Mouse (Mus musculus) heart, postnatal 0 days (tissue): ENCODE measurements at regions not wholly inside any gene's neighbourhood (a gene's known extent, or its start where the extent isn't known, plus 50 kb on each side); places are given as distances from the start of the nearest gene placed in this dataset.

Source experiments
- ATAC-seq: fragments of 200-750 bp; cut with Nextera tagmentation; 2 replicates; pipeline ENCODE4 v1.8.0; 2017; ENCODE audit warnings: low read depth, moderate number of reproducible peaks, moderate library complexity; ENCODE audit not compliant: insufficient read depth
- DNase-seq: peaks from one replicate; pipeline ENCODE4 v3.0.0-alpha.2; 2016; ENCODE audit warnings: low spot score
- H3K27ac ChIP-seq: fragments of 300-500 bp; sonication (generic); 2 replicates; pipeline ENCODE4 v1.5.1; 2014; ENCODE audit warnings: low read depth, mild to moderate bottlenecking
- H3K27me3 ChIP-seq: fragments of 300-500 bp; sonication (generic); 2 replicates; pipeline ENCODE4 v1.6.1; 2014; ENCODE audit warnings: low read length, mixed read lengths; ENCODE audit not compliant: control insufficient read depth, insufficient read depth
- H3K36me3 ChIP-seq: fragments of 300-500 bp; sonication (generic); replicated peaks from 2 replicates; pipeline ENCODE4 v1.6.1; 2014; ENCODE audit warnings: low read length, mixed read lengths; ENCODE audit not compliant: control insufficient read depth, insufficient read depth
- H3K4me1 ChIP-seq: fragments of 300-500 bp; sonication (generic); 2 replicates; pipeline ENCODE4 v1.6.1; 2014; ENCODE audit warnings: antibody characterized with exemption; ENCODE audit not compliant: control insufficient read depth, insufficient read depth
- H3K4me2 ChIP-seq: fragments of 300-500 bp; sonication (generic); 2 replicates; pipeline ENCODE4 v1.6.1; 2014; ENCODE audit warnings: low read depth, mild to moderate bottlenecking, low read length, moderate library complexity
- H3K4me3 ChIP-seq: fragments of 300-500 bp; sonication (generic); 2 replicates; pipeline ENCODE4 v1.5.1; 2014; ENCODE audit warnings: low read depth, low read length
- H3K9ac ChIP-seq: fragments of 300-500 bp; sonication (generic); replicated peaks from 2 replicates; pipeline ENCODE4 v1.6.1; 2014; ENCODE audit warnings: low read depth, low read length, mixed read lengths
- H3K9me3 ChIP-seq: fragments of 300-500 bp; sonication (generic); replicated peaks from 2 replicates; pipeline ENCODE4 v1.6.1; 2016; ENCODE audit warnings: low read length; ENCODE audit not compliant: control insufficient read depth
- CTCF ChIP-seq: IDR thresholded peaks from 2 replicates; pipeline ENCODE4 v1.5.1; 2016; ENCODE audit warnings: antibody characterized with exemption, control low read depth, low read depth
- EP300 ChIP-seq: IDR thresholded peaks from 2 replicates; pipeline ENCODE4 v1.6.1; 2016; ENCODE audit warnings: antibody characterized with exemption, low read depth
- WGBS: fragments of 180-500 bp; shearing (Covaris S2); extraction: QIAGEN DNeasy Blood & Tissue Kit; methylation state at CpG from one replicate; pipeline ENCODE4 v1.1.7; 2014; 5-methylcytosine and 5-hydroxymethylcytosine counted together

- no peaks in the 10 kb centered on the region for H3K9me3 ChIP-seq
- no peak for DNase-seq
- ATAC-seq: no peak
- H3K9ac ChIP-seq: no peak overlapping the region
- WGBS: 85% methylated on average over 9 of the region's 9 CpGs
- no peaks in the 10 kb centered on the region for H3K36me3 ChIP-seq
- no peak overlapping the region for H3K27ac ChIP-seq
- H3K4me2 ChIP-seq: no peak overlapping the region
- H3K4me3 ChIP-seq: no peak overlapping the region
- H3K27me3 ChIP-seq: no peaks in the 10 kb centered on the region
- TF ChIP-seq EP300 (no peak), CTCF (no peak)
- no peaks in the 10 kb centered on the region for H3K4me1 ChIP-seq
Observed at GRCm38 (mm10) chr19:54099292-54099691, 55.3 kb downstream of the Adra2a start.

GRCm38 (mm10) chr19:54099769-54100168 is 55.8 kb downstream of the Adra2a start:
- 65% methylated on average over 6 of the region's 6 CpGs for WGBS
- Histone ChIP-seq H3K4me1 (no peaks in the 10 kb centered on the region), H3K27ac (no peak overlapping the region), H3K4me2 (no peak overlapping the region), H3K9ac (no peak overlapping the region), H3K27me3 (no peaks in the 10 kb centered on the region), H3K36me3 (no peaks in the 10 kb centered on the region), H3K9me3 (no peaks in the 10 kb centered on the region), H3K4me3 (no peak overlapping the region)
- ATAC-seq: no peak
- TF ChIP-seq CTCF (no peak), EP300 (no peak)
- no peak for DNase-seq

GRCm38 (mm10) chr19:54106571-54106970 is 62.6 kb downstream of the Adra2a start:
- Histone ChIP-seq H3K9me3 (no peaks in the 10 kb centered on the region), H3K4me3 (no peak overlapping the region), H3K27me3 (0 out of 2 replicates have a peak, but pooled peaks cover 6% of the 10 kb centered on the region), H3K27ac (no peak overlapping the region), H3K4me1 (no peaks in the 10 kb centered on the region), H3K9ac (no peak overlapping the region), H3K36me3 (no peaks in the 10 kb centered on the region), H3K4me2 (no peak overlapping the region)
- ATAC-seq (no peak), DNase-seq (no peak)
- 56% methylated on average over 3 of the region's 3 CpGs for WGBS
- no peak for TF ChIP-seq EP300
- no peak for TF ChIP-seq CTCF

GRCm38 (mm10) chr19:54107103-54107821 is 63.3 kb downstream of the Adra2a start:
- no peaks in the 10 kb centered on the region for H3K36me3 ChIP-seq
- no peak overlapping the region for H3K9ac ChIP-seq
- H3K4me2 ChIP-seq: no peak overlapping the region
- no peak overlapping the region for H3K4me3 ChIP-seq
- TF ChIP-seq EP300: no peak
- no peak for TF ChIP-seq CTCF
- no peaks in the 10 kb centered on the region for H3K4me1 ChIP-seq
- H3K27ac ChIP-seq: no peak overlapping the region
- no peaks in the 10 kb centered on the region for H3K9me3 ChIP-seq
- 0 out of 2 replicates have a peak, but pooled peaks cover 6% of the 10 kb centered on the region for H3K27me3 ChIP-seq
- ATAC-seq (peak; percentile 24), DNase-seq (no peak)
- WGBS: 58% methylated on average over 13 of the region's 13 CpGs

DNA sequence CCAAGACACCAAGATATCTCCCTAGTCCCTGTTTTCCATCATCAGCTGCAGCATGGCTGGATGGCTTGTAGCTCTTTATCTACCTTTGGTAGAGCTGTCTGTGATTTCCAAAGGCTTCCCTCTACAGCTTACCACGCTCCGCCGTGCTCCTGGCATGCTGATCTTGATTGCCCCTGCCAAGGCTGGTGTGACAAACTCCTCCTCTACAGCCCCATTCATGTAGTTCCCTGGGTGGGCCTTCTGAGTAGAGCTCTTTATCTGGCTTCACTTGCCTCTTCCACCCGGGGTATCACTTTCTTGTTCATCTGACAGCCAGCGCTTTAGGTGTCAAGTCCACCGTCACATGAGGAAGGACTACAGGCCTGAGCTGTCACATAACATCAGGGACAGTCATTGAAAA is 66.1 kb downstream of the Adra2a start:
- TF ChIP-seq EP300: no peak
- no peak for TF ChIP-seq CTCF
- Histone ChIP-seq H3K4me2 (no peak overlapping the region), H3K9ac (no peak overlapping the region), H3K27me3 (0 out of 2 replicates have a peak, but pooled peaks cover 10% of the 10 kb centered on the region), H3K4me1 (no peaks in the 10 kb centered on the region), H3K4me3 (no peak overlapping the region), H3K36me3 (no peaks in the 10 kb centered on the region), H3K27ac (no peak overlapping the region), H3K9me3 (no peaks in the 10 kb centered on the region)
- DNase-seq (no peak), ATAC-seq (no peak)
- WGBS: 75% methylated on average over 6 of the region's 6 CpGs

DNA sequence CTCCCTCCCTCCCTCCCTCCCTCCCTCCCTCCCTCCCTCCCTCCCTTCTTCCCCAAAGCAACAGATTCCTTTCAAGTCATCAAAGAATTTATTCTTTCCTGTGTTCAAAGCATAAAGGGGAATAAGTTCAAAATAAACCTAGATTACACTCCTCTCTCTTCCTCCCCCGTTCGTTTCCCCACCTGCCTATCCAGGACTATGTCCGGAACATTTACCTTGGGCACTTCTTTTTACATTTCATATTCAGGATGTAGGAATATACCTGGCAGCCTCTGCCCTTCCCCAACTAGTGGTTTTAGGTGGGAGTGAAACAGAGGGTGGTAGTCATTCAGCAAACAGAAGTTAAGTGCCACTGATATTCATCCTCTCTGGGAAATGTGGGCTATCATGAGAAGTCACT is 68.7 kb downstream of the Adra2a start:
- ATAC-seq (no peak), DNase-seq (no peak)
- no peak overlapping the region for H3K27ac ChIP-seq
- H3K27me3 ChIP-seq: 0 out of 2 replicates have a peak, but pooled peaks cover 10% of the 10 kb centered on the region
- TF ChIP-seq CTCF: no peak
- no peak for TF ChIP-seq EP300
- no peak overlapping the region for H3K9ac ChIP-seq
- 71% methylated on average over 3 of the region's 3 CpGs for WGBS
- H3K9me3 ChIP-seq: no peaks in the 10 kb centered on the region
- no peaks in the 10 kb centered on the region for H3K4me1 ChIP-seq
- no peaks in the 10 kb centered on the region for H3K36me3 ChIP-seq
- no peak overlapping the region for H3K4me2 ChIP-seq
- H3K4me3 ChIP-seq: no peak overlapping the region
